Mouse (Mus musculus): Measurements from ENCODE around the gene Ass1. TPM values are rescaled to one million over a fixed set of nuclear protein-coding genes. Genes with fewer than 3 reads are reported as not detected.
A peak's percentile ranks its signal among the peaks of the same experiment; 100 is the strongest.

Gene Ass1
- polyA plus RNA-seq, 1 experiment from 2014 or later, result 9.4 TPM

GRCm38 (mm10) chr2:31473941-31474340, 3.9 kb downstream of the Ass1 start:
- H3K4me3 ChIP-seq, result no peak overlapping the region
- no peaks in the 10 kb centered on the region for H3K36me3 ChIP-seq (replicated peaks)
- no peak for ATAC-seq (replicated peaks)
- H3K4me2 ChIP-seq, result no peak overlapping the region
- no peak overlapping the region for H3K9ac ChIP-seq
- H3K4me1 ChIP-seq, result peaks cover 22% of the 10 kb centered on the region
- WGBS, result 64% methylated on average over 4 of the region's 4 CpGs
- H3K9me3 ChIP-seq, result no peaks in the 10 kb centered on the region
- peaks cover 31% of the 10 kb centered on the region for H3K27me3 ChIP-seq (replicated peaks)
- no peak overlapping the region for H3K27ac ChIP-seq

- Histone ChIP-seq H3K36me3 (replicated peaks) (no peaks in the 10 kb centered on the region), H3K9ac (no peak overlapping the region), H3K4me3 (no peak overlapping the region), H3K27me3 (replicated peaks) (peaks cover 28% of the 10 kb centered on the region), H3K9me3 (no peaks in the 10 kb centered on the region), H3K27ac (no peak overlapping the region), H3K4me1 (peaks cover 16% of the 10 kb centered on the region), H3K4me2 (no peak overlapping the region)
- 36% methylated on average over 5 of the region's 5 CpGs for WGBS
- ATAC-seq (replicated peaks), result no peak
These were observed 4.7 kb downstream of the Ass1 start for GRCm38 (mm10) chr2:31474686-31475085.

- Histone ChIP-seq H3K27me3 (replicated peaks) (peaks cover 17% of the 10 kb centered on the region), H3K4me3 (no peak overlapping the region), H3K27ac (no peak overlapping the region), H3K9ac (no peak overlapping the region), H3K4me1 (peaks cover 6% of the 10 kb centered on the region; the same call in 1 of the 2 replicates), H3K9me3 (no peaks in the 10 kb centered on the region), H3K36me3 (replicated peaks) (no peaks in the 10 kb centered on the region), H3K4me2 (no peak overlapping the region)
- WGBS, result 60% methylated on average over 10 of the region's 10 CpGs
- no peak for ATAC-seq (replicated peaks)
These were observed 6.3 kb downstream of the Ass1 start for GRCm38 (mm10) chr2:31476107-31476820.

GRCm38 (mm10) chr2:31477234-31478161, 7.5 kb downstream of the Ass1 start:
- Histone ChIP-seq H3K4me3 (no peak overlapping the region), H3K27ac (no peak overlapping the region), H3K9me3 (no peaks in the 10 kb centered on the region), H3K27me3 (replicated peaks) (peaks cover 24% of the 10 kb centered on the region), H3K36me3 (replicated peaks) (no peaks in the 10 kb centered on the region), H3K4me2 (no peak overlapping the region), H3K4me1 (peaks cover 6% of the 10 kb centered on the region; the same call in 1 of the 2 replicates), H3K9ac (no peak overlapping the region)
- 79% methylated on average over 12 of the region's 12 CpGs for WGBS
- no peak for ATAC-seq (replicated peaks)

GRCm38 (mm10) chr2:31482914-31483575, 13.0 kb downstream of the Ass1 start:
- Histone ChIP-seq H3K9ac (no peak overlapping the region), H3K4me3 (no peak overlapping the region), H3K27ac (no peak overlapping the region), H3K4me2 (no peak overlapping the region), H3K27me3 (replicated peaks) (peaks cover 73% of the 10 kb centered on the region), H3K9me3 (no peaks in the 10 kb centered on the region), H3K36me3 (replicated peaks) (no peaks in the 10 kb centered on the region), H3K4me1 (no peaks in the 10 kb centered on the region)
- WGBS, result 30% methylated on average over 8 of the region's 8 CpGs
- ATAC-seq (replicated peaks), result peak; percentile 87

GRCm38 (mm10) chr2:31484187-31484586, 14.2 kb downstream of the Ass1 start:
- Histone ChIP-seq H3K9ac (no peak overlapping the region), H3K4me3 (no peak overlapping the region), H3K27me3 (replicated peaks) (peaks cover 71% of the 10 kb centered on the region), H3K27ac (no peak overlapping the region), H3K4me2 (no peak overlapping the region), H3K36me3 (replicated peaks) (no peaks in the 10 kb centered on the region), H3K9me3 (no peaks in the 10 kb centered on the region), H3K4me1 (no peaks in the 10 kb centered on the region; the same call in 1 of the 2 replicates)
- WGBS, result 24% methylated on average over 5 of the region's 5 CpGs
- ATAC-seq (replicated peaks), result 0 out of 2 replicates have a peak, but pooled peaks have one; percentile 35

- peaks cover 76% of the 10 kb centered on the region for H3K27me3 ChIP-seq (replicated peaks)
- no peak overlapping the region for H3K27ac ChIP-seq
- H3K36me3 ChIP-seq (replicated peaks), result no peaks in the 10 kb centered on the region
- H3K9me3 ChIP-seq, result no peaks in the 10 kb centered on the region
- no peak overlapping the region for H3K4me2 ChIP-seq
- H3K4me1 ChIP-seq, result peaks cover 3% of the 10 kb centered on the region; the same call in 1 of the 2 replicates
- 27% methylated on average over 12 of the region's 12 CpGs for WGBS
- no peak for ATAC-seq (replicated peaks)
- no peak overlapping the region for H3K9ac ChIP-seq
- no peak overlapping the region for H3K4me3 ChIP-seq
These were observed 19.2 kb downstream of the Ass1 start for GRCm38 (mm10) chr2:31489166-31489565.

GRCm38 (mm10) chr2:31490556-31490955, 20.5 kb downstream of the Ass1 start:
- Histone ChIP-seq H3K27ac (no peak overlapping the region), H3K9ac (no peak overlapping the region), H3K36me3 (replicated peaks) (no peaks in the 10 kb centered on the region), H3K4me3 (no peak overlapping the region), H3K9me3 (no peaks in the 10 kb centered on the region), H3K4me2 (no peak overlapping the region), H3K27me3 (replicated peaks) (peaks cover 76% of the 10 kb centered on the region), H3K4me1 (peaks cover 9% of the 10 kb centered on the region)
- no peak for ATAC-seq (replicated peaks)
- 86% methylated on average over 2 of the region's 2 CpGs for WGBS

- no peak overlapping the region for H3K9ac ChIP-seq
- 96% methylated on average over 8 of the region's 8 CpGs for WGBS
- no peak for ATAC-seq (replicated peaks)
- no peak overlapping the region for H3K4me3 ChIP-seq
- H3K27me3 ChIP-seq (replicated peaks), result peaks cover 70% of the 10 kb centered on the region
- H3K36me3 ChIP-seq (replicated peaks), result no peaks in the 10 kb centered on the region
- H3K9me3 ChIP-seq, result no peaks in the 10 kb centered on the region
- no peak overlapping the region for H3K4me2 ChIP-seq
- peaks cover 13% of the 10 kb centered on the region for H3K4me1 ChIP-seq
- H3K27ac ChIP-seq, result no peak overlapping the region
These were observed 22.3 kb downstream of the Ass1 start for GRCm38 (mm10) chr2:31492308-31492707.

GRCm38 (mm10) chr2:31493243-31493642, 23.2 kb downstream of the Ass1 start:
- 54% methylated on average over 11 of the region's 11 CpGs for WGBS

GRCm38 (mm10) chr2:31494315-31494714, 24.3 kb downstream of the Ass1 start:
- Histone ChIP-seq H3K9ac (no peak overlapping the region), H3K9me3 (no peaks in the 10 kb centered on the region), H3K4me1 (peaks cover 29% of the 10 kb centered on the region), H3K27me3 (replicated peaks) (peaks cover 69% of the 10 kb centered on the region), H3K4me2 (no peak overlapping the region), H3K27ac (no peak overlapping the region), H3K36me3 (replicated peaks) (no peaks in the 10 kb centered on the region), H3K4me3 (no peak overlapping the region)
- WGBS, result 53% methylated on average over 5 of the region's 5 CpGs
- no peak for ATAC-seq (replicated peaks)

More at GRCm38 (mm10) chr2:31493243-31493642, 23.2 kb downstream of the Ass1 start:
- Histone ChIP-seq H3K4me3 (no peak overlapping the region), H3K4me2 (no peak overlapping the region), H3K36me3 (replicated peaks) (no peaks in the 10 kb centered on the region), H3K4me1 (peaks cover 22% of the 10 kb centered on the region), H3K9me3 (no peaks in the 10 kb centered on the region), H3K9ac (no peak overlapping the region), H3K27me3 (replicated peaks) (peaks cover 65% of the 10 kb centered on the region), H3K27ac (no peak overlapping the region)
- no peak for ATAC-seq (replicated peaks)

- Histone ChIP-seq H3K9ac (no peak overlapping the region), H3K4me3 (no peak overlapping the region), H3K27ac (no peak overlapping the region), H3K36me3 (replicated peaks) (no peaks in the 10 kb centered on the region), H3K9me3 (no peaks in the 10 kb centered on the region), H3K27me3 (replicated peaks) (peaks cover 65% of the 10 kb centered on the region), H3K4me1 (peaks cover 36% of the 10 kb centered on the region), H3K4me2 (no peak overlapping the region)
- no peak for ATAC-seq (replicated peaks)
- 25% methylated on average over 13 of the region's 13 CpGs for WGBS
These were observed 25.1 kb downstream of the Ass1 start for GRCm38 (mm10) chr2:31495046-31495476.
